Mouse (Mus musculus) frontal cortex, adult 2 months (tissue): Measurements from ENCODE around the gene Cadm4. TPM values are rescaled to one million over a fixed set of nuclear protein-coding genes. Genes with fewer than 3 reads are reported as not detected.
"Not testable (repeated sequence)": the region's sequence is repeated elsewhere in the genome, so short reads cannot be mapped to it uniquely, and the experiment has no call there.

Experiments used
- DNase-seq, 2 experiments: peaks; one replicate each; pipeline ENCODE4 v3.0.0; 2022; ENCODE audit warnings: low spot score in 1 of 2; ENCODE audit errors: extremely low spot score in 1 of 2
- polyA plus RNA-seq: library from polyadenylated mRNA; depleted of rRNA; stranded (reverse); fragments of >200 nt; gene quantifications from 2 replicates; pipeline ENCODE4 v1.2.3, GENCODE M21; 2012

Cadm4 gene
- polyA plus RNA-seq, 1 experiment = 225 TPM

DNA sequence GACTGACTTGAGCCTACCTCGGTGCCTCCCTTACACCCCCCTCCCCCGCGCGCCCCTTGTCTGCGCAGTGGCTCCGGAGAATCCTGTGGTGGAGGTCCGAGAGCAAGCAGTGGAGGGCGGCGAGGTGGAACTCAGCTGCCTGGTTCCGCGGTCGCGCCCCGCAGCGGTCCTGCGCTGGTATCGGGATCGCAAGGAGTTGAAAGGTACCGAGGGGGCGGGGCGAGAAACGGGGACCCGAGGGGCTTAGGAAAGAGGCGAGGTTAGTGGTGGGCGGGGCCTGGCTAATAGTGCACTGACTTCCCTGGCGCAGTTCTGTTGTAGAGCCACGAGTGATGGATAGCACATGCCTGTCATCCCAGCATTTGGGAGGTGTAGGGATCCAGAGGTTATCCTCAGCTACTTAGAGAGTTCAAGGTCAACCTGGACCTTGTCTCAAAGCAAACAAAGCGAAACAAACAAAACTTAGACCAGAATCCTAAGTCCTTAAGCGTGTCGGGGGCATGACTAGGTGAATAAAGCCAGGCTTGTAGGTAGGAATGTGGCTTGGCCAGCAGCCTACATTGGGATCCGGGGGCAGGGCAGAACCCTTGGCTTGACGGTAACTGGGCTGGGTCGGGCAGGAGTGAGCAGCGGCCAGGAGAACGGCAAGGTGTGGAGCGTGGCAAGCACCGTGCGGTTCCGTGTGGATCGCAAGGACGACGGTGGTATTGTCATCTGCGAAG, 18.2 kb downstream of the Cadm4 start:
- no peak for DNase-seq

DNA sequence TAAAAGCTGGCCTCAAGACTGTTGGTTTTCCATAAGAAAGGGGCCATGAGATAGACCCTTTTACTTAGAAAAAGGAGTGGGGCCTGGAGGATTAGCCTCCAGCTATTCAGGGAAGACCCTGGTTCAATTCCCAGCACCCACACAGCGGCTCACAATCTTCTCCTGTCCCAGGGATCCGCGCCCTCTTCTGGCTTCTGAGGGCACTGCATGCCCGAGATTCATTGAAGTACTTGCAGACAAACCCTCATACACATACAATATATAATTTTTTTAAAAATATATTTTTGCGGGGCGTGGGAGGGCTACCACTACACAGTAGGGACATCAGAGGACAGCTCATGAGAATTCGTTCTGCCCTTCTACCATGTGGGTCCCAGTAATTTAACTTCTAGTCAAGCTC, 19.1 kb downstream of the Cadm4 start:
- peak in 1 of 2 experiments; percentile 62 for DNase-seq

DNA sequence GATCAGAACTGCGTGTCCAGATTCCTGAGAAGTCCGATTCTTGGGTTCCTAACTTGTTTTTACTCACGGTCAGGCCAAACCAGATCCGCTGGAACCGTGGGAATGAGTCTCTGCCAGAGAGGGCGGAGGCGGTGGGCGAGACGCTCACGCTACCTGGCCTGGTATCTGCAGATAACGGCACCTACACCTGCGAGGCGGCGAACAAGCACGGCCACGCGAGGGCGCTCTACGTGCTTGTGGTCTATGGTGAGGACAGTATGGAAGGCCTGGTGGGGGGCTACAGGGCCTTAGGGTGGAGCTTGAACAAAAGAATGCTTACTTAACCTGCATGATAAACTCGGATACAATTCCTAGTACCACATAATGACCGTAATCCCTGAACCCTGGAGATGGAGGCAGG, 19.7 kb downstream of the Cadm4 start:
- no peak for DNase-seq

DNA sequence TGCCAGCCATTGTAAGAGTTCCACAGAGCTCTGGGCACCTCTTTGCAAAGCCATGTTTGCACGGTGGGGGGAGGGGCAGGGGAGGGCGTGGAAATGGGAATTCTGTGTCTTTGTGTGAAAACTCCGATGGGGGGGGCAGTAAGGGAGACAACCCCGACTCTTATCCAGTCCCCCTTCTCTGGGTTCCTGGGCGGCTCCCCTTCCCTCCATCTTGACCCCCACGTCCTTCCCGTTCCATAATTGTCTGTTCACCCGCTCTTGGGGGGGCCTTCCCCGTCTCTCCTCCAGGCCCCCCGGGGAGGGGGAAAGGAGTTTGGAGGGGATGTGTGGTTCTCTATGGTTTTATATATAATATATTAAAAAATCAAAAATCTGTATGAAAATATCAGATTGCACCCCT, 22.2 kb downstream of the Cadm4 start:
- no peak for DNase-seq

DNA sequence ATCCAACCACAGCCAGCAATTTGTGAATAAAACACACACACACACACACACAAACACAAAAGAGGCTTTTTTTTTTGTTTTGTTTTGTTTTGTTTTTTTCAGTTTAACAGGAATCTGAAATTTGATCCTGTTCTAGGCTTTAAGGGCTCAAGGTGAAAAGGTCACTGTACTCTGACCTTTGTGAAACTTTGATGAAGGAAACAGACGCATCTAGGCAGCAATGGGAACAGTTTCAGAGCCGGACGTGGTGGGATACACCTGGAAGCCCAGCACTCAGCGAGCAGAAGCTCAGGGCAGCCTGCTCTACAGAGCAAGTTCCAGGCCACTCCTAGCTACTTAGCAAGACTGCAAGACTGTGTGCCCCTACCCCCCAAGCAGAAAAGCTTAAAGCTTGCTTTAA, 23.0 kb downstream of the Cadm4 start:
- no peak for DNase-seq

DNA sequence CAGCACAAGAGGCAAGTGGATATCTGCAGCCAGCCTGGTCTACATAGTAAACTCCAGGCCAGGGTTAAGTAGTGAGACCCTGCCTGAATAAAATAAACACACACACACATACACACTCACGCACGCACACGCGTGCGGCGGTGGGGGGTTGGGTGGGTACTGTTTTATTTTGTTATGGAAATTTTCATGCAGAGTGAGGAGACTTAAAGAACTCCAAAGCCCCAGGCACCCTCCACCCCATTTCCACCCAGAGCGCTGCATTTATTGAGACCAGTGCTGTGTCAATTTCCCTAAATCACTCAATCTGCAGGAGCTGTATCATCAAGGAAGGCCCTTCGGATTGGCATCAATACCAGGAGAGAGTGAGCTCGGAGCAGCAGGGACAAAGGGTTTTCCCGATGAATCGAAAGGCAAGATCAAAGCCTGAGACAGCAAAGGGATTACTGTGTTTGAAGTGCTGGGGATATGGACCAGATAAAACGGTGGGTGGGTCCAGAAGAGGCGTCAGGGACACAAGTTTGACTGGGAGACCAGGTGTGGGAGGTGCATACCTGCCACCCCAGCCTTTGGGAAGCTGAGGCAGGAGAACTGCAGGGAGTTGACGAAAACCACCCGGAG, 23.7 kb downstream of the Cadm4 start:
- no peak for DNase-seq

DNA sequence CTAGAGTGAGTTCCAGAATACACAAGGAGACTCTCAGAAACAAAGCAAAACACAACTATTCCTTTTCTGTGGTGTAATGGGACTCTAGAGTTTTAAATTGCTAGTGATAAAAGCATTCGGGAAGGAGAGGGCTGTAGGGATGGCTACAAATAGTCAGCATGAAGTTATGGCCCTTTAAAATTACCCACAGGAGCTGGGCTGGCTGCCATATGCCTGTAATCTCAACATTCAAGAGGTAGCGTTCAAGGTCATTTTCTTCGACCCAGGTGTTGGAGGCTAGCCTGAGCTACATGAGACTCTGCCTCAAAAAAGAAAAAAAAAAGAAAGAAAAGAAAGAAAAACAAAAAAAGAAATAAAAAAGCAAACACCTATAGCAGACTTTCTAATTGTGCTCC, 24.2 kb downstream of the Cadm4 start:
- no peak for DNase-seq

DNA sequence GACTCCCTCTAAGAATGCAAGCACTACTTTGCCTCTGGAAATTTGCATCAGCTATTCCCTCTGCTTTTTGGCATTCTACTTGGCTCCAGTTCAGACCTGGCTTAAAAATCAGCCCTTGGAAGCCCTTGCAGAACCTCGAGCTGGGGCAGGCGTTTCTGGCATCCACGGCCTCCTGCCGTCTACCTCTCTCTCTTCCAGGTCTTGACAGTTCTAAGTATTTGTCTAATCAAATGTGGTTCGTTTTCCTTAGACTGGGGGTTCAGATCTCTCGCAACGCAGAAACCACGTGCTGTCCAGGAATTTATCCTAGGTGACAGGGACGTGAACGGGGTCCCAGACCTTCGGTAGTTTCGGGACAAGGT, 24.6 kb downstream of the Cadm4 start:
- peak; percentile 50 to 76 for DNase-seq

DNA sequence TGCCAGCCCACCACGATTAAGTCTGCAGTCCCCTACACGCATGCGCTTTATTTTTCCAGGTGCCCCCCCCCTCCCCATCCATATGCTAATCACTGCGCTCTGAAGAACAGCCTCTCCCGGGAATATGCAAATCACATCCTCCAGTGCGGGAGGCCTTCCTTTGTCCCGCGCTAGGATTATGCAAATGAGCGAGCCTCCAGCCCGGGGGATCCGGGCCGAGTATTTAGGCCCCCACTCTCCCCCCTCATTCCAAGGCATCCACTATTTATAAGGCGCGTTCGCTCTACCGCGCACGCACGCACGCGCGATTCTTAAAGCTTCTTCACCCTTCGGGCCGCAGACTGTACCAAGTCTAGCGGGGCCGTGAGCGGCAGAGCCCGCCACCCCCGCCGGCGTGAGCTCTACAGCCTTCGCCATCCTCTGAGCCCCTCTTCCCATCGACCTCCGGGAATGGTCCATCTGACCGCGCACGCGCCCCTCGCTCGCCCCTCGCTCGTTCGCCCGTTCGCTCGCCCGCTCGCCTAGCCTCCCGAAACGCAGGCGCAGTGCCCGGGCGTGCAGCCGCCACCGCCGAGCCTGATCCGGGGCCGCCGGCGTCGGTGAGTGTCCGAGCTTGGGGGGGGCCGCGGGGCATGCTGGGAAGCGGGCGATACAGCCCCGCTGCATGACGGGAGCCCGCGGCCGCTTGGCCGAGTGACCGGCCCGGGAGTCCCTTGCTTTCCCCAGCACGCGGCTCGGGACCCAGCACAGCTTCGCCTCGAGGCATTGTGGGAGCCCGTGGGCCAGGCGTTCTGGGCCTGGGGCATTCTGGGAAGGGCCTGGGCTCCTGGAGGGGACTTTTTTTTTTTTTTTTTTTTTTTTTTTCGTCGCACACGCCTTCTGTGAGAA, 25.3 kb downstream of the Cadm4 start, which contains the start of gene Zfp428:
TSS of gene Zfp428 (plus strand) at position 169 of the 888 bp plus-strand sequence.
- peak; percentile 72 to 84 for DNase-seq

DNA sequence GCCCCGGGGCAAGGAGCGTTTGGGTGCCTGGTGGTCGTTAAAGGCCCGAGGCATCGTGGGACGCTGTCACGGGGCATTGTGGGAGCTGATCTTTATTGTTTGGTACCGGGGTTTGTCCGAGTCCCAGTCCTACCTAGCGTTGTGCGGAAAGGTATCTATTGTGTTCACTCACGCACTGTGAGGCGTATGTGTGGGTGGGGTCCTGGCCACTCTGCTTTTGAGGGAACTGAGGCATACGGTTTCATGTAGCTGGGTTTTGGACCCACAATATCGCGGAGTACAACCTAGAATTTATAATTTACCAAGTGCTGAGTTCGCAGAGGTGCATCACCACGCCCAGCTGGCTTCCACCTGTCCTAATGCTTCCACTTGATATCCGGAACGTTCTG, 25.9 kb downstream of the Cadm4 start:
- DNase-seq = no peak

DNA sequence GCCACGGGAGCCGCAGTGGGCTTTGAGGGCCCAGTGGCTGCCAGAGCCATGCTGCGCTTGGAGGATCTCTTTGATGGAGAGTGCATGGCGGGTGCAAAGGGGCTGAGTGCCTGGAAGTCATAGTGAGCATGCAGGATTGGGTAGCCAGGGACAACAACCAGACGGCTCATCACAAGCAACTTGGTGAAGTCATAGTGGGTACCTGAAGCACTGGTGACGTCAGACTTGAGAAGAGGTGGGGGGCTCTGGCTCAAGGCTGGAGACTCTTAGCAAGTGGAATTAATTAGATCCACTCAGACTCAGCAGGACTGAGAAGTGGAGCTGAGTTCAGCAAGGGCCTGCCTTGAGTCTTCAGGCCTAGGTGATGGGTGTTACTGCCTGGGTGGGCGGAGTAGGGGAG, 30.5 kb downstream of the Cadm4 start, which contains the start of gene AC161166.1:
TSS of gene AC161166.1 (minus strand) at position 101 of the 400 bp plus-strand sequence.
- no peak for DNase-seq

DNA sequence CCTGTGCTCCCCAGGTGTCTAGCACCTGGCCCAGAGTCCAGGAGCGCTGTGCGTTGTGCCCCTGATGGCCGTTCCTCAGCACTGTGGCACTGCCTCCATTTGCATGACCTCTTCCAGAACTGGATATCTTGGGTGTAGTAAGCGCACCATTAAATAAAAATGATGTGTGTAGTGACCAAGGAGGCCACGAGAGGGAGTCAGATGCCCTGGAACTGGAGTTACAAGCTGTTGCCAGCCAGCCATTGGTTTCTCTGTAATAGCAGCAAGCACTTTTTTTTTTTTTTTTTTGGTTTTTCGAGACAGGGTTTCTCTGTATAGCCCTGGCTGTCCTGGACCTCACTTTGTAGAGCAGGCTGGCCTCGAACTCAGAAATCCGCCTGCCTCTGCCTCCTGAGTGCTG, 34.5 kb downstream of the Cadm4 start:
- peak in 1 of 2 experiments; percentile 63 for DNase-seq

DNA sequence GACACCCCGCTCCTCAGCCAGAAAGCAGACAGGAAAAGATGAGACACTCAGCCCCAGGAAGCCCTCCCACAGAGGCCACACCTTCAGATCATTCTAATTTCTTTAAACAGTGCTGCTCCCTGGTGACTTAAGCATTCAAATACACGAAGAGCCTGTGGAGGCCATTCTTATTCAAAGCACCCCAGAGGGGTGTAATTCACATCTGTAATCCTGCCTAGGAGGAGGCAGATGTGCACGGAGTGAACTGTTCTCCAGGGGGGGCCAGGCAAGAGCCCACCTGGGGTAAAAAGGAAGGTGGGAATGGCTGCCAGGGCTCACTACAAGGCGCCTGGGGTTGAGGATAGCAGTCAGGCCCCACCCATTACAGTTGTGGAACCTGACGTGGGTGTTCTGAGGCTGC, 35.3 kb downstream of the Cadm4 start:
- DNase-seq = peak in 1 of 2 experiments; percentile 32

DNA sequence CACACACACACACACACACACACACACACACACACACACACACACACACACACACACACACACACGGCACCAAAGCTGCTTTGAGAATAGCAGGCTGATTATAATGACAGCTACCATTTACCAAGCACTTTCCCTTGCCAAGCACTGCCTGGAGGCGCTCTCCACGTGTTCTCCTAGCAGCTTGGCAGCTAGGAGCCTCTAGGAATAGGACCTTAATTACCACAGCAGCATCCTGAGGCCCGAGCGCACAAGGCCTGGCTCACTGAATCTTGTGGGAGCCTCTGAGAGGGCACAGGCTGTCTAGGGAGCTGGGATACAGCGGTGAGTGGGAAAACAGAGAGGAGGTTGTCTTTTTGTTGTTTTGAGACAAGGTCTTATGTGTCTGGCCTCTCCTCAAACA, 35.8 kb downstream of the Cadm4 start:
- peak; percentile 66 to 67 for DNase-seq

DNA sequence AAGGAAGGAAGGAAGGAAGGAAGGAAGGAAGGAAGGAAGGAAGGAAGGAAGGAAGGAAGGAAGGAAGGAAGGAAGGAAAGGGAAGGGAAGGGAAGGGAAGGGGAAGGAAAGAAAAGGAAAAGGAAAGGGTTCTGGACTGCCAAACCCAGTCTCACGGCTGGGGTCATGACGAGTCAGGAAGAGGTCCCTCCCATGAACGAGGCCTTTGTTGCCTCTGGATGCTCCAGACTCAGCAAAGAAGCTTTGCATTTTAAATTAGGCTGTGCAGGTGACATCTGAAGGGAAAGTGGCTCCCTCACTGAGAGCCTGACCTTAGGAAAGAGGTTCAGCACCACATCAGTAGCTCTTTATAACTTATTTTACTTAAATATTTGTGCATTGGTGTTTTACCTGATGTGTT, 37.3 kb downstream of the Cadm4 start:
- DNase-seq = no peak

DNA sequence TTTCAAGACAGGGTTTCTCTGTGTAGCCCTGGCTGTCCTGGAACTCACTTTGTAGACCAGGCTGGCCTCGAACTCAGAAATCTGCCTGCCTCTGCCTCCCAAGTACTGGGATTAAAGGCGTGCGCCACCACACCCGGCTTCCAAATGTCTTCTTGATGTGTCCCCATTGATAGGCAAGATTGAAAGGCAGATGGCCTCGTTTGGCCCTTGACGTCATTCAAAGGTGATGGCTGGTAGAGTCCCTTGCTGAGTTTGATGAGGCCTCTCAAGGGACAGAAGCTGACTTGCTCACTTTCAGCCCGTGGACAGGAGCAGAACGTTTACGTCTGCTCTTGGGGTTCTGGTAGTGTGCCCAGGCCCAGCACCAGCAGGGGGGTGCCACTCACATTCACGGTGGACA, 38.2 kb downstream of the Cadm4 start:
- DNase-seq = not testable (repeated sequence)

DNA sequence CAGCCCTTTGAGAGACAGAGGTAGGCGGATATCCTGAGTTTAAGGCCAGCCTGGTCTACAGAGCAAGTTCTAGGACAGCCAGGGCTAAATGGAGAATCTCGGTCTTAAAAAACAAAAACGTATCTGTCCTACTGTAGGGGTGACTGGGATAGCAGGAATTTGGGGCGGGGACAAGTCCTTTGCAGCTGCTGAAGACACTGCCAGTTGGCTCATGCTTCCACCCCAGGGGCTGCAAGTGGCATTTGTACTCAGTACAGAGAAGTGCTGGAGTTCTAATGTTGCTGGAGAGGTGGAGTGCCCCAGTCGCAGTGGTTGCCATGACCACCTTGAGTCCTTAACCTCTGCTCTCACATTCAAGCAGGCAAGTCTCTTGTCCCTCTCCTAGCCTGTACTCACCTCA, 41.0 kb downstream of the Cadm4 start:
- DNase-seq = no peak

DNA sequence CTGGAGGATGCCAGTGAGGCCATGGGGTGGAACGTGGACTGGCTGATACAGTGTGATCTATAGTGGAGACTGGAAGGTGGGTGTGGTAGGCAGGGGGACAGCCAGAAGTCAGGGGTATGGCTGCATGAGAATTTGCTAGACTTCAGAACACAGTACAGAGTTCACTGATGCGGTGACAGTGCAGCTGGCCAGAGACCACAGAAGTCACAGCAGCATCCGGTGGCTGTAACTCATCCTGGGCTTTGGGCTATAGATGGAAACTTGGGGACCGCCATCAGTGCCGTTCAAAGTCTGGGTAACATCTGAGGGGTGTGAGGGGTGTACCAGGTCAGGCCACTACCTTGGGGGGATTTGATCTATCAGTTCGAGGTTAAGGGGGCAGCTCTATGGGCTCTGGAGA, 41.9 kb downstream of the Cadm4 start:
- DNase-seq = no peak

DNA sequence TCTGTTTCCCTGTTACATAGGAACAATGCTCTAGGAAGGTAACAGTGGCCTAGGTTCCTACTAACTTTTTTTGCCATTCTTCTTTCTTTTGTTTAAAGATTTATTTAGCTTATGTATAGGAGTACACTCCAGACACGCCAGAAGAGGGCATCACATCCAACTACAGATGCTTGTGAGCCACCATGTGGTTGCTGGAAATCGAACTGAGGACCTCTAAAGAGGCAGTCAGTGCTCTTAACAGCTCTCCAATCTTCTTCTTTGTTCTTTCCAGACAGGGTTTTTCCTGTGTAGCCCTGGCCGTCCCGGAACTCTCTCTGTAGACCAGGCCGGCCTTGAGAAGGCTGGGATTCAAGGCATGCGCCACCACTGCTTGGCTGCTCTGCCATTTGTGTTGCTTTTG, 43.2 kb downstream of the Cadm4 start:
- no peak for DNase-seq

DNA sequence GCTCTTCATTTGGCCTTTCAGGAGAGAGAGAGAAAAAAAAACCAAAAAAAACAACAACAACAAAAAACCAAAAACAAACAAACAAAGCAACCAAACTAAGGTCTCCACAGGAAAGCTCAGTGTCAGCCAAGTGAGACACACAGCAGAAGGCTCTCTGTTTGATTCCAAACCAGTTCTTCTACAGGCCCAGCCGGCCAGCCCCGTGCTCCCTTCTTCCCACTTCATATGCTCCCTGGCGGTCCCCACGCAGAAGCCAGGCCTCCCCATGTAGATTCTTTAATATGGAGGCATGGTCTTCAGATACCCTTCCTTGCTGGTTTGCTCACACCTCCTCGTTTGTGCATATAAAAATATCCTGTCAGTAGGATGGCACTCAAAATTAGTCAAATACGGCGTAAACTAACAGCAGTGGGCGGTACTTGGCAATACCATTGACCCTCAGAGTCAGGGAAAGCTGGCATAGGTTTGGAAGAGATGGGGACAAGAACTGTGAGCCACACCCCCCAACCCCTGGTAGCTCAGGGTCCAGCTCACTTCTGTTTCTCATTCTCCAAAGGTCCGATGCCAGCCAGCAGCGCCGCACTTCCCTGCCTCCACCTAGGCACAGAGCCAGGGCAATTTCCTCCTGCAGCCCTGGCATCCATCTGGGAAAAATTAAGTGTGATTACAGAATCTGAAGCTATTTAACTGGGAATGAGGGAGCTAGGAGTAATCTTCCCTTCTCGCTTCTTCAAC, 44.0 kb downstream of the Cadm4 start:
- DNase-seq = peak in 1 of 2 experiments; percentile 34

DNA sequence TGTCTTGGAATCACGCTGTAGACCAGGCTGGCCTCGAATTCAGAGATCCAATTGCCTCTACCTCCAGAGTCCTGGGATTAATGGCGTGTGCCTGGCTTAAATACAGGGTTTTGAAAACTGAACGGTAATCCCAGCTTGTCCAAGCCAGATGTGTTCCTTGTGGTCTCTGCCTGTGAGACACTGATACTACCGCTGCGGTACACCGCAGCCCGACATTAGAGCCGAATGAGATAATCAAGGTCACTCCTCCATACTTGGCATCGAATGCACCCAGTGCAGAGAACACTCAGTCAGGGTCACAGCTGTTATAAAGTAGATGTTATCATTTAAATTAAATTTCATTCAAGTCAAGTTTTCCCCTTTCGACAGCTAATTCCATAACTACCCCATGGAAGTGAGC, 47.0 kb downstream of the Cadm4 start:
- DNase-seq = no peak
